Mouse (Mus musculus) bone marrow, adult 2 months (tissue): ENCODE results near the gene Cisd3.

ENCODE experiments used
- CTCF ChIP-seq: fragments of 200-500 bp; IDR thresholded peaks from 2 replicates; pipeline ENCODE4 v1.5.1; 2011; ENCODE audit warnings: low read length, control low read depth; ENCODE audit not compliant: control insufficient read depth, insufficient read depth
- POLR2A ChIP-seq: fragments of 200-500 bp; IDR thresholded peaks from 2 replicates; pipeline ENCODE4 v1.6.1; 2011; ENCODE audit warnings: low read depth, mild to moderate bottlenecking, control low read depth, low read length, borderline replicate concordance; ENCODE audit not compliant: control insufficient read depth

DNA sequence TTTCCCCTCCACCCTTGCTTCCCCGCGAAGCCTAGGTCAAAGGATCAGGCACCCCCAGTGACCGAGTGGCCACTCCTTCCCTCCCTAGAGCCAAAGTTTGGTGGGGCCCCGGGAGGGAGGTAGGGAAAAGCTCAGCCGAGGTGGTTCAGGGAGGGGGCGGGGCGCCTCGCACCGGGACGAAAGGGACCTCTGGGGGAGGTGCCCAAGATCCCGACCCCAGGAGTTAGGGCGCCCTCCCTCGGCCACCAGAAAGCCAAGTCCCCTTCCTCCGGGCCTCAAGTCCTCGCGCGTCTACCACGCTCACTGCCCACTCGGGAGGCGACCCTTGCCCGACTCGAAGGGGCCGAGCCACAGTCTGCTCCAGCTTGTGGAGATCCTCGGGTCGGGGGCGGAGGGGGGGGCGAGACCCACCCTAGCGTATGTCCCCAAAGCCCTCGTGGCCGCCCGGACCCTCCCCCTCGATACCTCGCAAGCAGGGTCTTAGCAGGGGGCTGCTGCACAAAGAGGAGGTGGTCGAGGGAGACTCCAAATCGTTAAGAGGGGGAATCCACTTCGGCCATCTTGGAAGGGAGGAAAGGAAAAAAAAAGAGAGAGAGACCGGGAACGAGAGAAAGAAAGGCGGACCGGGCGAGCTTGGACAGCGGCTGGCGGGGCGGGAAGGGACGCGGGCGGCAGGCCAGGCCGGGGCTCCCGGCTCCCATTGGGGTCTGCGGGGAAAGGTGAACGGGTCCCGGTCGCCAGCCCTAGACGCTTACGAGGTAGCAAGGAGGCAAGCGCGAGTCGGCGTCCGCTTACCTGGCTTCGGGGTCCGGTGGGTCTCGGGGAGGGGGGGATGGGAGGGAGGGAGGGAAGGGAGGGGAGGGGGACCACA, 13.3 kb downstream of the Cisd3 start:
- TF ChIP-seq POLR2A (no peak), CTCF (no peak)
